Mouse (Mus musculus): Measurements from ENCODE around the gene Dlk1.

- TF ChIP-seq CTCF (IDR thresholded peaks at IDR 0.05; ENCODE audit: control insufficient read depth, insufficient read depth, insufficient read length) (no peak), MYOG (IDR thresholded peaks at IDR 0.05; ENCODE audit: control insufficient read depth, extremely low read depth, insufficient read length) (no peak), MAX (IDR thresholded peaks at IDR 0.05) (no peak), MYOD1 (IDR thresholded peaks at IDR 0.05; ENCODE audit: control insufficient read depth, insufficient read length, low read depth) (no peak), CEBPB (IDR thresholded peaks at IDR 0.05; ENCODE audit: low read depth) (no peak), USF1 (IDR thresholded peaks at IDR 0.05; ENCODE audit: low read depth) (no peak)
Measured at GRCm38 (mm10) chr12:109420006-109420405, 32.6 kb upstream of the Dlk1 start.

All from C2C12 (cell line).